Mouse (Mus musculus): ENCODE measurements around the gene Crip1.
"Not testable (repeated sequence)": the region's sequence is repeated elsewhere in the genome, so short reads cannot be mapped to it uniquely, and the experiment has no call there.

DNA sequence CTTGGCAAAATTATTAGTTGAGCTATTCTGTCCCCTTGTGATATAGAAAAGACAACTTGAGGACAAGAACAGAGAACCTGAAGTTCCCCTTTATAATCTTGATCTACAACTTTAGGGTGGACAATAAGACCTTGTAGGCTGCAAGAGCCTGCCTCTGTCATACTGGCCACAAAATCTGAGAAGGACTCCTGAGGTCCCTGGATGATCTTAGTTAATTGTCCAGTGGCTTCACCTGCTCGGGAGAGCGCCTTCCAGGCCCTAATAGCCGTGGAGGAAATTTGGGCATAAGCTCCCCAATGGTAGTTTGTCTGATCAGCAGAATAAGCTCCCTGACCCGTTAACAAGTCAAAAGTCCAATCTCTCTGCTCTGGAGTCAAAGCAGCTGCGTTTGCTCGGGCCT is 53.0 kb downstream of the Crip1 start:
- not testable (repeated sequence) for TF ChIP-seq MAFK (IDR thresholded peaks at IDR 0.05; ENCODE audit: insufficient read depth, low read depth, low read length); CHD2 (IDR thresholded peaks at IDR 0.05; ENCODE audit: low read depth, low read length); ZNF384 (IDR thresholded peaks at IDR 0.05; ENCODE audit: low read depth, low read length); HCFC1 (IDR thresholded peaks at IDR 0.05; ENCODE audit: borderline replicate concordance, insufficient read depth, low read length); ZC3H11A (IDR thresholded peaks at IDR 0.05; ENCODE audit: borderline replicate concordance, low read depth, low read length)

All from ES-E14 (cell line).